Mouse (Mus musculus): ENCODE measurements around the gene Ggnbp2. TPM values are rescaled to one million over a fixed set of nuclear protein-coding genes. Genes with fewer than 3 reads are reported as not detected.

Gene Ggnbp2
- total and polyA plus RNA-seq, 2 experiments from 2014 or later = 39.2 to 65.8 TPM

DNA sequence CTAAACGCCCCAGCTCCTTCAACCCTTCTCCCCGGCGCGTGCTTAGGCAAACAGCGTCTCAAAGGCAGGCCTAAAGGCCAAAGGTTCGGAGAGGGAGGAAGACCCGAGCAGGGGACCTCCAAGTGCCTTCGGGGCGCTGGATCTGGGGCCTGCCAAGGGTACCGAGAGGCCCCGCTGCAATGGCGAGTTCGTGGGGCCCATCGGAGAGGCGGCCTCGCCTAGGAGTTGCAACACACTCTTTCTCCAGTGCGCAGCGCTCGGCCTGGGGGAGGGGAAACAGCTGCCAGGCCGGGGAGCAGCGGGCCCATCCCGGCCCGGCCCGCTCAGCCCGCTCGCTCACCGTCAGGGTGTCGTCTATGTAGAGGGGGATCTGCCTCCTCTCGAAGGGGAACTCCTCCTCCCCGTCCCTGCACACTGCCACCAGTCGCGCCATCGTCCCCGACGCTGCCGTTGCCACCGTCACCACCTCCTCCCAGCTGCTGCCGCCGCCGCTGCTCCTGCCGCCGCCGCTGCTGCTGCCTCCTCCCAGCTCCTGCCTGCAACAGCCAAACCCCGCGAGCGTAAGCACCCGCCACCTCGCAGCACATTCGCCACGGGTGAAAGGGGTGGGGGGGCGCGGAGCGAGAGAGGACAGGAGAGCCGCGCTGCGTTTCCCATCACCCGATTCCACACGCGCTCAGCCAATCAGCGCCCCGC, 932 bp downstream of the Ggnbp2 start:
- DNase-seq (ENCODE audit: low spot score) (peak; percentile 97), ATAC-seq (ENCODE audit: low FRiP score) (peak; percentile 89)
- H3K36me3 ChIP-seq (ENCODE audit: insufficient read depth, low read length) = no peaks in the 10 kb centered on the region
- no peaks in the 10 kb centered on the region for H3K9me3 ChIP-seq (ENCODE audit: low read length)
- peak overlapping the region; percentile 92 for H3K27ac ChIP-seq (ENCODE audit: low read depth, low read length)
- peak overlapping the region; percentile 93 for H3K9ac ChIP-seq (replicated peaks; ENCODE audit: low read length, poor library complexity, severe bottlenecking)
- peak; percentile 4; the same call in 1 of the 2 replicates for TF ChIP-seq CTCF (IDR thresholded peaks at IDR 0.05)
- H3K4me1 ChIP-seq (ENCODE audit: insufficient read depth, low read length) = peaks cover 5% of the 10 kb centered on the region; the same call in 1 of the 2 replicates
- peak overlapping the region; percentile 93 for H3K4me3 ChIP-seq (ENCODE audit: low read depth, low read length)
- H3K27me3 ChIP-seq (ENCODE audit: insufficient read depth, low read length) = no peaks in the 10 kb centered on the region
- under 1% methylated on average over 53 of the region's 61 CpGs for WGBS
- H3K4me2 ChIP-seq (ENCODE audit: low read depth, low read length, poor library complexity, severe bottlenecking) = peak overlapping the region; percentile 88

DNA sequence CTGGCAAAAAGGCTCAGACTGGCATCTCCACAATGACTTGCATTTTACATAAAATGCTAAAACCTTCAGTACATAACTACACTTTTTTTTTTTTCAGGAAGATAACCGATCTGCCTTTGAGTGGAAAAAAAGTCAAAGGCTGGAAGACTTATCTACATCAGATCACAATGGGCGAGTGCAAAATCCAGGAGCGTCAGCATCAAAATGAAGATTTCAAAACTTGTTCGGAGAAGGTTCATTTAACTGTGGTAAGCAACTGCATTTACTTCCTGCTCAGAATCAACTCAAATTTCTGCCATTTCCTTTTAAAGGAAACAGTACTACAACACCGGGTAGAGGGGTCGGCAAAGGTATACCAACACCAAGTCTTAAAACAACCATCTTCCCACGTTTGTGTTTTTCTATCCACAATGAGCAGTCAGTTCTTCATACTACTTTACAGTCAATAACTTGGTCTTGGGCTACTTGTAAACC, 1.8 kb downstream of the Ggnbp2 start:
- peak overlapping the region; percentile 88 for H3K4me2 ChIP-seq (ENCODE audit: low read depth, low read length, poor library complexity, severe bottlenecking)
- H3K27me3 ChIP-seq (ENCODE audit: insufficient read depth, low read length) = no peaks in the 10 kb centered on the region
- 0 out of 2 replicates have a peak overlapping the region, but pooled peaks have one; percentile 93 for H3K9ac ChIP-seq (replicated peaks; ENCODE audit: low read length, poor library complexity, severe bottlenecking)
- DNase-seq (ENCODE audit: low spot score) (no peak), ATAC-seq (ENCODE audit: low FRiP score) (no peak)
- no peaks in the 10 kb centered on the region for H3K9me3 ChIP-seq (ENCODE audit: low read length)
- peaks cover 5% of the 10 kb centered on the region; the same call in 1 of the 2 replicates for H3K4me1 ChIP-seq (ENCODE audit: insufficient read depth, low read length)
- TF ChIP-seq CTCF (IDR thresholded peaks at IDR 0.05) = no peak
- no peaks in the 10 kb centered on the region for H3K36me3 ChIP-seq (ENCODE audit: insufficient read depth, low read length)
- WGBS = 12% methylated on average over 7 of the region's 7 CpGs
- no peak overlapping the region for H3K27ac ChIP-seq (ENCODE audit: low read depth, low read length)
- H3K4me3 ChIP-seq (ENCODE audit: low read depth, low read length) = peak overlapping the region; percentile 93

DNA sequence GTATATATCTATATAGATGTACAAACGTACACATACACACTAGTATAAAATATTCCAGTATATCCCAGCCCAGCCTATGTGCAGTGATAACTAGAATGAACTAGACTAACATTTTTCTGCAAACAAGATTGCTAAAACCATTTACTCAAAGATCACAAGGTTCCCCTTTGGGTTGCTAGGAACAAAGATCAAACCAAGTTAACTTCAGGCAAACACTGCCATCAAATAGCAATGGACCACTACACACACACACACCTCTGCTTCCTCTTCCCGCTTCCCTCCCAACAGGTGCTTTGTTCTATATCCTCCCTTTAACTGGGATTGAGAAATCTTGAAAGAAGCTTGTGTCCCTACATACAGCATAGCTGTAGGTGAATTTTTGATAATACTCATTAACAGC, 3.0 kb downstream of the Ggnbp2 start:
- 0 out of 2 replicates have a peak overlapping the region, but pooled peaks have one; percentile 9 for H3K4me2 ChIP-seq (ENCODE audit: low read depth, low read length, poor library complexity, severe bottlenecking)
- no peaks in the 10 kb centered on the region for H3K9me3 ChIP-seq (ENCODE audit: low read length)
- WGBS = 92% methylated on average over 2 of the region's 2 CpGs
- H3K27me3 ChIP-seq (ENCODE audit: insufficient read depth, low read length) = no peaks in the 10 kb centered on the region
- H3K9ac ChIP-seq (replicated peaks; ENCODE audit: low read length, poor library complexity, severe bottlenecking) = 0 out of 2 replicates have a peak overlapping the region, but pooled peaks have one; percentile 33
- DNase-seq (ENCODE audit: low spot score) (no peak), ATAC-seq (ENCODE audit: low FRiP score) (no peak)
- no peaks in the 10 kb centered on the region for H3K36me3 ChIP-seq (ENCODE audit: insufficient read depth, low read length)
- TF ChIP-seq CTCF (IDR thresholded peaks at IDR 0.05) = no peak
- no peak overlapping the region for H3K4me3 ChIP-seq (ENCODE audit: low read depth, low read length)
- peaks cover 5% of the 10 kb centered on the region; the same call in 1 of the 2 replicates for H3K4me1 ChIP-seq (ENCODE audit: insufficient read depth, low read length)
- no peak overlapping the region for H3K27ac ChIP-seq (ENCODE audit: low read depth, low read length)

DNA sequence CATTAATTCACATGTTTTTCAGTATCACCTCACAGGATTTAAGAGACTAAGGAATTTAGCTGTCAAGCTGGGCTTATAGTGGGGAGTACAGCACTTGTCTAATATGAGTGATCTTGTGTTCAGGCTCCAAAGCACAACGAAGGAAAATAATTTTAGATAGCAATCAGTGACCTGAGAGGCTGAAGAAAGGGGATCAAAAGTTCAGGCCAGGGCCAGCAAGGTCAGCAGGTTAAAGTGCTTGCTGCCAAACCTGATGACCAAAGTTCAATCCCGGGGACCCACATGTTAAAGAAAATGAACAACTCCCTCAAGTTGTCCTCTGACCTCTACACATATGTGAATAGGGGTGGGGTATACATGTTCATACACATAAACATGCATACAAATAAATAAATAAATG, 5.3 kb downstream of the Ggnbp2 start:
- H3K36me3 ChIP-seq (ENCODE audit: insufficient read depth, low read length) = peaks cover 5% of the 10 kb centered on the region; the same call in 1 of the 2 replicates
- no peaks in the 10 kb centered on the region for H3K27me3 ChIP-seq (ENCODE audit: insufficient read depth, low read length)
- no peak overlapping the region for H3K4me2 ChIP-seq (ENCODE audit: low read depth, low read length, poor library complexity, severe bottlenecking)
- DNase-seq (ENCODE audit: low spot score) (no peak), ATAC-seq (ENCODE audit: low FRiP score) (no peak)
- H3K4me3 ChIP-seq (ENCODE audit: low read depth, low read length) = no peak overlapping the region
- H3K9me3 ChIP-seq (ENCODE audit: low read length) = no peaks in the 10 kb centered on the region
- no peak for TF ChIP-seq CTCF (IDR thresholded peaks at IDR 0.05)
- WGBS = 85% methylated on average over 2 of the region's 2 CpGs
- H3K9ac ChIP-seq (replicated peaks; ENCODE audit: low read length, poor library complexity, severe bottlenecking) = no peak overlapping the region
- peaks cover 5% of the 10 kb centered on the region; the same call in 1 of the 2 replicates for H3K4me1 ChIP-seq (ENCODE audit: insufficient read depth, low read length)
- H3K27ac ChIP-seq (ENCODE audit: low read depth, low read length) = no peak overlapping the region

DNA sequence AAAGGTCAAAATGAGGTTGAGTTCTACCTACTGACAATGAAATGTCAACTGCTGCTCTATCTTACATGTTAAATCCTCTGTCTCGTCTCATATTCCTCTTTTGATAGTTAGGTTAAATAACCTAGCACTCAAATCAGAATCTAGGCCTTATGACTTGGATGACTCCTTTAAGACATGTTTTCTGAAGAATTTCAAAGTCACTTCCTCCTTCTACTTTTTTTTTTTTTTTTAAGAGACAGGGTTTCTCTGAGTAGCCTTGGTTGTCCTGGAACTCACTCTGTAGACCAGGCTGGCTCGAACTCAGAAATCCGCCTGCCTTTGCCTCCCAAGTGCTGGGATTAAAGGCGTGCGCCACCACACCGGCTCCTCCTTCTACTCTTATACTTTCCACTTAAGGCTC, 15.3 kb downstream of the Ggnbp2 start:
- H3K4me2 ChIP-seq (ENCODE audit: low read depth, low read length, poor library complexity, severe bottlenecking) = no peak overlapping the region
- H3K4me1 ChIP-seq (ENCODE audit: insufficient read depth, low read length) = no peaks in the 10 kb centered on the region
- peaks cover 15% of the 10 kb centered on the region for H3K36me3 ChIP-seq (ENCODE audit: insufficient read depth, low read length)
- H3K9me3 ChIP-seq (ENCODE audit: low read length) = no peaks in the 10 kb centered on the region
- no peak for ATAC-seq (ENCODE audit: low FRiP score)
- no peak for DNase-seq (ENCODE audit: low spot score)
- H3K27ac ChIP-seq (ENCODE audit: low read depth, low read length) = no peak overlapping the region
- H3K27me3 ChIP-seq (ENCODE audit: insufficient read depth, low read length) = no peaks in the 10 kb centered on the region
- no peak overlapping the region for H3K4me3 ChIP-seq (ENCODE audit: low read depth, low read length)
- TF ChIP-seq CTCF (IDR thresholded peaks at IDR 0.05) = no peak
- H3K9ac ChIP-seq (replicated peaks; ENCODE audit: low read length, poor library complexity, severe bottlenecking) = no peak overlapping the region
- 95% methylated on average over 6 of the region's 6 CpGs for WGBS

DNA sequence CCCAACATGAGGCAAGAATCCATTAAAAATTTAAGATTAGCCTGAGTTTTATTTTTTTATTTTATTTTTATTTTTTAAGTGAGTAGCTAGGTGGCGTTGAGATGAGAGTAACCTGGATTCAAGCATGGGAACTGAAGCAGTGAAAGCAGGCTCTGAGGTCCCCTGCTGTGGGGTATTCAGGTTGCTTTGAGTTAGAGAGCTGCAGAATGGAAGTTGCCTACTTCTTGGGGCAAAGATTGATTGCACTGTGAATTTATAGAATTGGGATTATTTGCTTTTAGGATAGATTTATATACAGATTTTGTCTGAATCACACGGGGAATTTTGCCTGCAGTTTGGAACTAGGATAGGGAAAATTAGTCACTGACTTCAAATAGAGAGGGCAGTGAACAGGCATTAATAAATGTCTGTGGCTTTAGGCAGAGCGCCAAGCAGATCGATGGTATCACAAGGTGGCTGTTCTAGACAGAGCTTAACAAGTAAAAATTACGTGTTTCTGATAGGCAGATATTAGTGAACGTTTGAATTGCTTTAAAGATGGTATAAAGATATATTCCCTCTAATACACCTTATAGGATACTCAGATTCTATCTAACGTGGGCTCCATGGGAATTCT, 23.0 kb downstream of the Ggnbp2 start:
- peaks cover 22% of the 10 kb centered on the region for H3K36me3 ChIP-seq (ENCODE audit: insufficient read depth, low read length)
- H3K27ac ChIP-seq (ENCODE audit: low read depth, low read length) = no peak overlapping the region
- no peaks in the 10 kb centered on the region for H3K27me3 ChIP-seq (ENCODE audit: insufficient read depth, low read length)
- no peaks in the 10 kb centered on the region for H3K9me3 ChIP-seq (ENCODE audit: low read length)
- ATAC-seq (ENCODE audit: low FRiP score) (no peak), DNase-seq (ENCODE audit: low spot score) (no peak)
- no peak overlapping the region for H3K4me3 ChIP-seq (ENCODE audit: low read depth, low read length)
- TF ChIP-seq CTCF (IDR thresholded peaks at IDR 0.05) = no peak
- H3K4me2 ChIP-seq (ENCODE audit: low read depth, low read length, poor library complexity, severe bottlenecking) = no peak overlapping the region
- no peaks in the 10 kb centered on the region for H3K4me1 ChIP-seq (ENCODE audit: insufficient read depth, low read length)
- no peak overlapping the region for H3K9ac ChIP-seq (replicated peaks; ENCODE audit: low read length, poor library complexity, severe bottlenecking)
- WGBS = 91% methylated on average over 7 of the region's 7 CpGs
